Mouse (Mus musculus) ES-E14 (cell line): ENCODE measurements around the gene Slc6a1.

Experiments used
- HCFC1 ChIP-seq: IDR thresholded peaks from 2 replicates; pipeline ENCODE4 v1.6.1; 2012; ENCODE audit warnings: low read length, inconsistent platforms, borderline replicate concordance; ENCODE audit not compliant: insufficient read depth
- MAFK ChIP-seq: IDR thresholded peaks from 2 replicates; pipeline ENCODE4 v1.6.1; 2014; ENCODE audit warnings: mild to moderate bottlenecking, low read depth, low read length, inconsistent platforms; ENCODE audit not compliant: insufficient read depth
- ZC3H11A ChIP-seq: IDR thresholded peaks from 2 replicates; pipeline ENCODE4 v1.6.1; 2012; ENCODE audit warnings: low read depth, mild to moderate bottlenecking, inconsistent platforms, low read length, borderline replicate concordance

DNA sequence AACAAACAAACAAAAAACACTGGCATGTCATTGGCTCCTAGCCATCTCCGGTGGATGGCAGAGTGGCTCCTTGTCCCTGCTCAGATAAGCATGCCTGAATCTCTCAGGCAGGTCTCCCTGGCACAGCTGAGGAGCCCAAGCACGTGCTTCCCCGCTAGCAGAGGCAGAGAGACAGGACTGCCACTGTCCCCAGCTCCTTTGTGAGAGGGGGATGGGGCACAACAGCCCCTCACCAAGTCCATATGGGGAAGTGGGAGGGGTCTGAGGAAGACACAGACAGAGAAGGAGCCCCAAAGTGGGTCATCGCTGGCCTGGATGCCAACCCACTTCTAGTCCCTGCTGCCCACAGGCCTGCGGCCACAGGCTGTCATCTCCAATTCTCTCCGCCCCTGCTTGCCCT, 20.8 kb upstream of the Slc6a1 start:
- TF ChIP-seq MAFK (no peak), HCFC1 (no peak), ZC3H11A (no peak)
